Mouse (Mus musculus): ENCODE results near the gene Spin1.
"Not testable (repeated sequence)": the region's sequence is repeated elsewhere in the genome, so short reads cannot be mapped to it uniquely, and the experiment has no call there.

Gene Spin1

GRCm38 (mm10) chr13:51095196-51095715 lies 5.4 kb upstream of the Spin1 start:
- DNase-seq, result no peak

DNA sequence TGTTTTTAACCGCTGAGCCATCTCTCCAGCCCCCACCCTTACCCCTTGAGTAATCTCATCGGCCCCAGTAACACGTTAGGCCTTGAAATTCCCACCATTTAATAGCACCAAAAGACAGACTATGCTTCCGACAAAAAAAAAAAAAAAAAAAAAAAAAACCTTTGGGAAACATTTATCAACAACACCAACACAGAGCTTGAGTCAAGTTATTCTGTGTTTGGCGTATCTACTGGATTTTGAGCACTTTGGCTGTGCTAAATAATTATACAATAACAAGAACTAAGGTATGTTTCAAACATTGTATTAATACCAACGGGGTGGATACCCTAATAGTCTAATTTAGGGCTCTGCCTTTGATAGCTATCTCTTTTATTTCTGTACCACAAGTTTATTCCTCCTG lies 4.0 kb upstream of the Spin1 start:
- DNase-seq, result no peak

DNA sequence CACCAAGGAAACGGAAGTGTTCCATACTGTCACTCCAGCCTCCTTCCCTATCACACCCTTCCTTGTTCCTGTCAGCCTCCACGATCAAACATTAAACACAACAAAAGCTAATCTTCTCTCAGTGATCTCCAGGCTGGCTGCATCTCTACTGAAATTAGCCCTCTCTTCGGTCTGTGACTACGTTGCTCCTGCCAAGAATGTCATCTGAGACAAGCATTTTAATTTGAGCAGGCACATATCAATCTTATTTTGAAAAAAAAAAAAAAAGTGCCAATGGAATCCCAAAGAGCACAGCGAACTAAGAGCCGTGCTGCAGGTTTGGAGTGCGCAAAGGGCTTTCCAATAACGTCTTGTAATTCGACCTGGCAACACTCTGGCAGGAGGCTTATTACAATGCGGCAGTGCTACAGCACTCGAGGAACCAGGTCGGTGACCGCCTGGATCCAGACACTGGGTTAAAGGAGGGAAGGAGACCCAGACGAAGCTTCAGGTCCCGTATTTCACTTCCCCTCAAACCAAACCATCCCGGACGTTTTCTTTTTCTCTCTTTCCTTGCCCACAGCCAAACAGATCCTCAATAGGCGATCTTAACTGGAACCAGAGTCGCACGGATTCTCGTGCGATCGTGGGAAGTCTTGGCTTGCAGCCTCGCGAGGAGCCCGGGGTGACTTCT lies 984 bp upstream of the Spin1 start:
- DNase-seq, result no peak

DNA sequence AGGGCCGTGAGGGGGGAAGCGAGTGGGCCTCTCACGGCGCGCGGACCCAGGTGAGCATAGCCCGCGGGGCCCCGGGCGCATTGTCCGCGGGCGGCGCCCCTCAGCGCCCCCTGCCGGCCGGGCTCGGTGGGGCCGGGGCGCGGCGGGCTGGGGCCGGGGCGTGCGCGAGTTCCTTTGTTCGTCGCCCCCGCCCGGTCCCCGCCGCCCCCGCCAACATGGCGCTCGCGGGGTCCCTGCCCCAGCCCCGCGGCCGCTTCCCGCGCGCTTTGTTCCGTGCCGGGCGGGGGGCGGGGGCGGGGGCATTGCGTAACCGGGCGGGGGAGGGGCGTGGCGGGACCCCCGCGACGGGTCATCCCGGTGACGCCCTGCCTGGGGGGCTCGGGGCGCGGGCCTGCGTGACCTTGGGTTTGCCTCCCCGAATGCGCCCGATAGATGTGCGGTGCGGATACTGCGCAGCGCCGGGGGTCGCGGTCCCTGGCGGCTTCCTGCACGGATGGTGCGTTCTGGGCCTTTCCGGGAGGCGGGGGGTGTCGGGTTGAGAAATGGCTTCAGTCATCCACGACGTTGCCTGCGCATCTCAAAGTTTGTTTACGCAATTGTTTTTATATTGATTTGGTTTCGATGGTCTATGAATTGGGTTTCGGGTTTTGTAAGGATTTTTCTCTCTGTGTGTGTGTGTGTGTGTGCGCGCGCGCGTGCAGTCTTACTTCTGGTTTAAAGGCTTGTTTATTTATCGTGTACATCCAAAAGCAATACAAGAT lies 516 bp downstream of the Spin1 start:
- DNase-seq, result peak; percentile 45 to 47

DNA sequence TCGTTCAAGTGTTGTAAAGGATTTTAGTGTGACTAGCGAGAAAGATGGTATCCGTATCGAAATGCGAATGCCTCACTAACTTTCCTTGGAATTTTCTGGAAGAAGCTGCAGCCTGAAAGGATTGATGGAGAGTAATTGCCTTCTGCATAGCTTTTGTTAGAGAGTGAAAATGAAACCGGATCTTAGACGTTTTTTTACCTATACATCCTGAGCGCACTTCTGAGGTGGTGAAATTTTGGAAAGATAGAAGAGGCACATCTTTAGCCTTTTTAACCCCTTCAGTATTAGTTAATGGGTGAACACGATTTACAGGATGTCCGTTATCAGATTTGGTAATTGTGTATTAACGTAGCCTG lies 1.1 kb downstream of the Spin1 start:
- no peak for DNase-seq

DNA sequence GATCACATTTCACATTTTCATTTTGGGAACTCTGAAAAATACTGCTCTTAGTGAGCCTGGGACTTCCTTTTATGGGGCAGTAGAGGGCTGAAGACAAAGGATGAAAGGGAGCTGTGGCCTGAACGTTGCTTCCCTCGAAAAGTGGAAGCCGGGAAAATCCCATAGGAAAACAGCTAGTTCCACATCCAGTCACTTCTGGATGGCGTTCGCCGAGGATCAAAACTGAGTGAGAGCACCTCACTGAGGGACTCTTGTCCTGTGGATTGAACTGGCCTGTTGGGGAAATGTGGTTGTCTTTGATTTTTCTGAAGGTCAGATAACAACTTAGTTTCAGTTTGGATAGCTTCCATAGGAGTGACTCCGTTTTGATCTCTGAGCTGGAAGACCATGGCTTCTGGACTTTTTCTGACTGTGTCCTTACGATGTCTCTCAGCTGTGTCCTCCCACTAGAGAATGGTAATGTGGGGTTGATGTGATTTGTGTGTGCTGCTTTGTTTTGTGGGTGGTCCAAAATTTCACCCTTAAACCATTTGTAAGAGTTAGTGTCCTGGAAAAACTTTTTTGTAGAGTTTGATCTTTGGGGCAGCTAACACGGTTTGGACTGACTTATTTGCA lies 2.5 kb downstream of the Spin1 start:
- no peak for DNase-seq

- DNase-seq, result no peak
These were observed 3.4 kb downstream of the Spin1 start for GRCm38 (mm10) chr13:51103861-51104650.

GRCm38 (mm10) chr13:51105861-51106655 lies 5.4 kb downstream of the Spin1 start:
- no peak for DNase-seq

DNA sequence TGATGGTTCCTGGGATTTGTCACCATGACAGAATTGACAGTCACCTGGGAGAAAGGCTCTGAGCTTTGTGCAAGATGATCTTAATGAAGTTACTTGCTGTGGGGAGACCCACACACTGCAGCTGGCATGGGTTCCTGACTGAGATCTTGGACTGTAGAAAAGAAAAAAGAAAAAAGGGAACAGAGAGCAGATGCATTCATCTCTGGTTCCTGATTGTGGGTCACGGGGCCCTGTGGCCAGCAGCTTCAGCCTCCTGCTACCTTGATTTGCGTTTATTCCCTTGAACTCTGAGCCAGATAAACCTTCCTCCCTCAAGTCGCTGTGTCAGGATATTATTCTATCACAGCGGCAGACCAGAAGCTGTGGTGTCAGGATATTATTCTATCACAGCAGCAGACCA lies 6.1 kb downstream of the Spin1 start:
- DNase-seq, result no peak

GRCm38 (mm10) chr13:51109517-51109916 lies 8.8 kb downstream of the Spin1 start:
- DNase-seq, result no peak

- not testable (repeated sequence) for DNase-seq
These were observed 13.7 kb downstream of the Spin1 start for GRCm38 (mm10) chr13:51114398-51114797.

DNA sequence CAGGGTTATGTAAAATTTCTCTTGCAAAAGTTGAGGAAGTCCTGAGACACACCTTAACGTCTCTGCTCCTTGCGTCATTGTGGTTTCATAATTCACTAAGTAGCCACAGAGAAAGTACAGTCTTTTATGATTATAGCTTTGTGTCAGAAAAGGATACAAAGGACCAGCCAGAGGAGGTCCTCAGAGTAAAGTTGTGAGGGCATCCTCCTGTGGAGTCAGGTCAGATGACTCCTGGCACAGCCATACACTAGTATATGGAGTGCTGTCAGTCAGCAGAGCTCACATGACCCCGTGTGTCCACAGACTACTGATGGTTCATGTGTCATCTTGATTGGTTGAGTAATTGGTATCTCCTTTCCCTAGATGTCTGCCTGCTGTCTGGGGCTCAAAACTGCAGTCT lies 15.1 kb downstream of the Spin1 start:
- no peak for DNase-seq

DNA sequence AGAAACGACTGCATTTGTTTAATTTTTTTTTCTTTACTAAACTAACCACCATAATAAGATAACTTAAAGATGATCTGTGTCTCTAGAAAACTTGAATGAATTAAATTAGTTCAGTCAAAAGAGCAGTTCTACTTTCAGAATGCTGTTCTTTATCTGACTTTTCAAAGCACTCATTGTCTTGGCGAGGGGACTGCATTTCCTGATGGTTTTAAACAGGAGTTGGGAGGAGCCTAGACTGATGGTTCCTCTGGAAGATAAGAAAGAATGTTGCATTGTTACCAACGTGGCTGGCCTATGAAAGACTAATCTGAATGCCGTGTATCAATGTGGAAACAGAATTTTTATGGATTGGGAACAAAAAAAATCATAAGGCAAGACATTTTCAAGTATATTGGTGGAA lies 20.1 kb downstream of the Spin1 start:
- DNase-seq, result no peak

DNA sequence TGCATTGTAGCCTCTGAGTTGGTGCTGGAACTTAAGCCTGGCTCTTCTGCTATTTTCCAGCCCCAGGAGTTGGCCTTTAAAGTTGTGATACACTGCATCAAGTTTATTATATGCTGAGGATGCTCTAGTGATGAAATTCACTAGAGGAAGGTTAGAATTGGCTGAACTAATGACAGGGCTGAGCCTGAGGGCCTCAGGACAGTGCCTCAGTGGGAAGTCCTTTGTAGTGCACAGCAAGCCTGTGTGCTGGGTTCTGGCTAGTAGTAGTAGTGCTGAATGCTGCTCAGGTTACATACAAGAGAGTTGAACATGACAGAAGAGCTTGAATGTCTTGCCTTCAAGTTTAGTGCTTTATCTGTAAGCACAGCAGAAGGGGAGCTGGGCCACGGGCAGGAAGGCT lies 21.3 kb downstream of the Spin1 start:
- DNase-seq, result no peak

DNA sequence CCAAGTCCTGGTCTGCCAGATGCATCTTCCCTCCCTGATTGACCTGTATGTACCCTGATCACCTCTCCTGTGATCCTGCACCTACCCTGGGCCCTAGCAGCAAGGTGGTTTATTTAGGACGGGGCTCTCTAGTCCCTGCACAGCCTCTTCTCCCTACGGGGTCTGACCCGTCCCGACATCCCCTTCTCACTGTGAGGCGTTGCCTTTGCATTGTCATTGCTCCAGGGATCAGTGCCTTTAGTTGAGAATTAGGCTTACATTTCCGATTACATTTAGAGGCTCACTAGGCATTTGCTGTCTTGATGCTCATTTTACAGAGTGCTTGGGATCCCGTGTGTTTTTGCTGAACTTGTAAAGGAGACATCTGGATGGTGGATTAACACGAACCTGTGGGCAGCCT lies 22.1 kb downstream of the Spin1 start:
- no peak for DNase-seq

- no peak for DNase-seq
These were observed 24.7 kb downstream of the Spin1 start for GRCm38 (mm10) chr13:51125357-51125756.

DNA sequence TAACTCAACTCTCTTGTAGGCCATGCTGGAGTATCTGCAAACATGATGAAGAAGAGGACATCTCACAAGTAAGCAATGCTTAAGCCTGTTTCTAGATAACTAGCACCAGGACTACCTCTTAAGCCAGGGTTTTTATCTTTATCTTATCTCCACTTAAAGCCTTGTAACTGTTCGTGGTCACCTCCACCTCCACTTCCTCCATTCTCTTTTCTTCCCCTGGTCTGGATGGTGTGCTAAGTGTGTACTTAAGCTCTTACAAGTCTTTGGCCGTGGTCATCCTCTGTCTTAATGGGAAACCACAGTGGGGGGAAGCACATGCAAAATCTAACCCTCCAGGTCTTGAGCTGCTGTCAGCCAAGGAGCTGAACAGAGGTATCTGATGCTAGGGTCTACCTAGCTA lies 27.2 kb downstream of the Spin1 start:
- no peak for DNase-seq

DNA sequence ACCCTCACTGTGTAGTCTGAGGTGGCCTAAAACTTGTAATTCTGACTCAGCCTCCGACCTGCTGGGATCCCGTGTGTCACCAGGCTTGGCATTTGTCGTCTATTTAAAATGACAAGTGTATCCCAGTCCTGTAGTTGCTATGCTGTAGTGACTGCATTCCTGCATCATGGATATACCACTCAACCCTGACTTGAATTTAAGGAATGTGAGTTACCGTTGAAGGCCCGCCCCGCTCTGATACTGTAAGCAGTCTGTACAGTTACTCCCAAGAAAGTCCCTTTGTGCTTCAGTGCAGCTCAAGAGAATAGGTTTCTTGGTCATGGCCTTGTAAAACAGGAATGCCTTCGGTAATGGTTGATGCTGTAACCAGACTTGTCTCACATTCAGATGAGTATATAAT lies 27.7 kb downstream of the Spin1 start:
- DNase-seq, result no peak

- no peak for DNase-seq
These were observed 30.5 kb downstream of the Spin1 start for GRCm38 (mm10) chr13:51131179-51131578.

DNA sequence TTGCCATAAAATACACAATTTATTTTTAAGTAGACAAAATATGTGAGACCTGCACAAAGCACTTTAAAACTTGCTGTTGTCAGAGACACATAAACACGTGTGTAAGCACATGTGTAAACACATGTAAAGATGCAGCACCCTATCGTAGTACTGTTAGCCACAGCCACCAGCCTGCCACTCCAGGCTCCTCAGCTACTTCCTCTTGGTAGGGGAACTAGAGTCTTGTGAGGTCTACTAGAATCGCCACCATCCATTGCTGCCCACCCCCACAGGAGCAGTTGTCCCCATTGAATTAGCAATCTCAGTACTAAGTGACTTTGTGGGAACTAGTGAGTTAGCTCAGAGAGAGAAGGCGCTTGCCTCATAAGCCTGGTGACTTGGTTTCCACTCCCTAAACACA lies 35.6 kb downstream of the Spin1 start:
- DNase-seq, result no peak

DNA sequence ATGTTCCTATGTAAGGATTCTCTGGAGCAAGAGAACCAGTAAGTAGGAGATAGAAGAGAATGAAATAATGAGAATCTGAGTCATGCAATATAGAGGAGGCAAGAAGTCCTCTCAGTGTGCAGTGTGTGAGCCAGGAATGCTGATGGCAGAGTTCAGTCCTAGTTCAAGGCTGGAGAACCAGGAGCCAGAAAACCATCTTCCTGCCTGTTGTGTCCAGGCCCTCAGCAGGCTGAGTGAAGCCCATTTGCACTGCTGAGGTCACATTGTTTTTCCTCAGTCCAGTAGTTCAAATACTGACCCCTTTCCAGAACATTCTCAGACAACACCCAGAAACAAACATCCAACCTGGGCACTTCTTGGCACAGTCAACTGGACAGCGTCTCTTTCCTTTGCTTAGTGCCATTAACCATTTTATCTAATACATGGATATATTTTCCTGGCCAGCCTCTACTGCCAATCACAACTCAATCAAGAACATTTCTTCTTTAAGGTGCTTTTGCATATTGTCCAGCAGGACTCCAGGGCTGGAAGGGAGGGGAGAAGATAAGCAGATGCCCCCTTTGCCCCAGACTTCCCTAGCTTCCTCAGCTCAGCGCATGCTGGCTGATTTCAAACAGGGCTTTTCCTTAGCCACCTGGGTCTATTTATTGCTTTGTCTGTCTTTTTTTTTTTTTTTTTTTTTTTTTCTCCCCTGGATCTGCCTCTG lies 36.5 kb downstream of the Spin1 start:
- DNase-seq, result no peak

- no peak for DNase-seq
These were observed 37.0 kb downstream of the Spin1 start for GRCm38 (mm10) chr13:51137702-51138031.
